Mouse (Mus musculus) embryonic fibroblast, embryonic 13.5 days (primary cell): Measurements from ENCODE around the gene Lama4. TPM values are rescaled to one million over a fixed set of nuclear protein-coding genes. Genes with fewer than 3 reads are reported as not detected.

ENCODE experiments used
- H3K27ac ChIP-seq: 2 replicates; pipeline ENCODE4 v1.5.1; 2012; ENCODE audit warnings: low read length, control low read depth, inconsistent platforms; ENCODE audit not compliant: insufficient read depth
- H3K4me1 ChIP-seq: 2 replicates; pipeline ENCODE4 v1.6.1; 2011; ENCODE audit warnings: low read length; ENCODE audit not compliant: control insufficient read depth, insufficient read depth
- H3K4me3 ChIP-seq: 2 replicates; pipeline ENCODE4 v1.5.1; 2011; ENCODE audit warnings: mild to moderate bottlenecking, control low read depth, low read length; ENCODE audit not compliant: insufficient read depth
- CTCF ChIP-seq: IDR thresholded peaks from 2 replicates; pipeline ENCODE4 v1.5.1; 2011; ENCODE audit warnings: mild to moderate bottlenecking, control low read depth, low read length, moderate library complexity, borderline replicate concordance; ENCODE audit not compliant: insufficient read depth
- POLR2A ChIP-seq: IDR thresholded peaks from 2 replicates; pipeline ENCODE4 v1.6.1; 2011; ENCODE audit warnings: low read depth, mild to moderate bottlenecking, control low read depth, low read length, moderate library complexity
- polyA plus RNA-seq: library from polyadenylated mRNA; stranded (reverse); fragments of >200 nt; gene quantifications from 2 replicates; pipeline ENCODE4 v1.2.4, GENCODE M21; 2011; ENCODE audit warnings: low read depth; ENCODE audit not compliant: missing spikeins, insufficient read length

Gene Lama4
- polyA plus RNA-seq, 1 experiment: 177 TPM

- H3K27ac ChIP-seq: no peak overlapping the region
- no peak for TF ChIP-seq CTCF
- no peak for TF ChIP-seq POLR2A
- no peaks in the 10 kb centered on the region for H3K4me1 ChIP-seq
- H3K4me3 ChIP-seq: no peak overlapping the region
Observed at GRCm38 (mm10) chr10:39017986-39018385, 52.7 kb downstream of the Lama4 start.

GRCm38 (mm10) chr10:39018635-39019034, 53.3 kb downstream of the Lama4 start:
- TF ChIP-seq CTCF (no peak), POLR2A (no peak)
- Histone ChIP-seq H3K4me3 (no peak overlapping the region), H3K27ac (no peak overlapping the region), H3K4me1 (no peaks in the 10 kb centered on the region)

- Histone ChIP-seq H3K27ac (peak overlapping the region; percentile 25; the same call in 1 of the 2 replicates), H3K4me1 (no peaks in the 10 kb centered on the region), H3K4me3 (no peak overlapping the region)
- no peak for TF ChIP-seq CTCF
Observed at GRCm38 (mm10) chr10:39023618-39024256, 58.4 kb downstream of the Lama4 start.

GRCm38 (mm10) chr10:39026529-39026928, 61.2 kb downstream of the Lama4 start:
- Histone ChIP-seq H3K4me1 (no peaks in the 10 kb centered on the region), H3K4me3 (no peak overlapping the region), H3K27ac (no peak overlapping the region)
- TF ChIP-seq CTCF (no peak), POLR2A (no peak)

GRCm38 (mm10) chr10:39027058-39027457, 61.7 kb downstream of the Lama4 start:
- Histone ChIP-seq H3K27ac (no peak overlapping the region), H3K4me1 (no peaks in the 10 kb centered on the region), H3K4me3 (no peak overlapping the region)
- TF ChIP-seq POLR2A (no peak), CTCF (no peak)

- H3K27ac ChIP-seq: no peak overlapping the region
- no peak for TF ChIP-seq POLR2A
- no peaks in the 10 kb centered on the region for H3K4me1 ChIP-seq
- no peak overlapping the region for H3K4me3 ChIP-seq
Observed at GRCm38 (mm10) chr10:39028403-39028802, 63.1 kb downstream of the Lama4 start.

GRCm38 (mm10) chr10:39029297-39030147, 64.2 kb downstream of the Lama4 start:
- no peaks in the 10 kb centered on the region for H3K4me1 ChIP-seq
- H3K27ac ChIP-seq: no peak overlapping the region
- no peak for TF ChIP-seq CTCF
- no peak for TF ChIP-seq POLR2A
- no peak overlapping the region for H3K4me3 ChIP-seq

GRCm38 (mm10) chr10:39030148-39030685, 64.9 kb downstream of the Lama4 start:
- Histone ChIP-seq H3K4me3 (no peak overlapping the region), H3K27ac (no peak overlapping the region), H3K4me1 (no peaks in the 10 kb centered on the region)
- TF ChIP-seq CTCF (no peak), POLR2A (no peak)

GRCm38 (mm10) chr10:39039564-39039963, 74.2 kb downstream of the Lama4 start:
- TF ChIP-seq POLR2A (no peak), CTCF (no peak)
- Histone ChIP-seq H3K4me3 (no peak overlapping the region), H3K4me1 (peaks cover 3% of the 10 kb centered on the region), H3K27ac (no peak overlapping the region)

GRCm38 (mm10) chr10:39040026-39040425, 74.7 kb downstream of the Lama4 start:
- H3K4me1 ChIP-seq: peaks cover 3% of the 10 kb centered on the region
- no peak overlapping the region for H3K4me3 ChIP-seq
- H3K27ac ChIP-seq: peak overlapping the region; percentile 59
- no peak for TF ChIP-seq POLR2A
- no peak for TF ChIP-seq CTCF
